Mouse (Mus musculus) hindlimb bud, embryonic 11.5 days (tissue): ENCODE measurements around the gene Fam102b.

Experiments used
- DNase-seq: peaks from one replicate; pipeline ENCODE4 v3.0.0-alpha.2; 2012; ENCODE audit warnings: low read depth, low spot score; ENCODE audit errors: extremely low spot score

Gene Fam102b

DNA sequence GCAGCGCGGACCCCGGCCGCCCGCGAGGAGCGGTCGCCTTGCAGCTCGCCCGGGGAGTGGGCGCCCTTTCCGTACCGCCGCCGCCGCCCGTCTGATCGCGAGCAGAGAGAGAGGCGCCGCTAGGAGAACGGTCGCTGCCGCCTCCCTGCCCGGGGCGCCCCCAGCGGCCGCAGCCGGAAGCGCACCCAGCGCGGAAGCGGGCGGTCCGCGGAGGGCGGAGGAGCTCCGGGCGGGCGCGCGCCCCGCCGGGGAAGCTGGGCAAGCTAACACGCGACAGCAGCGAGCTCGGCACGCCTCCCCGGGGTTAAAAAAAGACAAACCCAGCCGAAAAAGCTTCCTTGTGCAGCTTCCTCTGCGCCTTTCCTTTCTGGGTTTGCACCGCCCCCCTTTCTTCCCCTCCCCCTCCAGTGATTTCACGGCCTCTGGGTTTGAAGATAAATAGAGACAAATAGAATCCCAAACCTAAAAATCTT is at the start of gene Fam102b:
Fam102b (minus strand) TSS at position 93 of the 473 bp plus-strand sequence.
- no peak for DNase-seq

DNA sequence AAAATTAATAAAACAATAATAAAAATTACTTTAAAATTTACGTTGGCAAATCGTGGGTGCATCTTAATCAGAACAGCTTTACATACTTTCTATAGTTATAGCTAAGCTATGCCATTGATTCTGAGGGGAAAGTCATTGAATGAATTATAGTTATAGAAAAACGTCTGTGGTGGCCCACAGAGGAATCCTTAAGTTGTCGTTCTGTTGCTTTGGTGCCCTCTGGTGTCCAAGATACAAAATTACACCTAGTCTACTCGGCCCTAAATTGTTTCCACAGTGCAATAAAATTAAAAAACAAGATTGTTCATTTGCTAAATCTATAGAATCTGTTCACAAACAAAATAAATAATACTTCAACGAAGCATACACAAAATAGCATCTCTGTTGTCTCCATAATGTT is 35.6 kb upstream of the Fam102b start:
- DNase-seq: peak; percentile 46

DNA sequence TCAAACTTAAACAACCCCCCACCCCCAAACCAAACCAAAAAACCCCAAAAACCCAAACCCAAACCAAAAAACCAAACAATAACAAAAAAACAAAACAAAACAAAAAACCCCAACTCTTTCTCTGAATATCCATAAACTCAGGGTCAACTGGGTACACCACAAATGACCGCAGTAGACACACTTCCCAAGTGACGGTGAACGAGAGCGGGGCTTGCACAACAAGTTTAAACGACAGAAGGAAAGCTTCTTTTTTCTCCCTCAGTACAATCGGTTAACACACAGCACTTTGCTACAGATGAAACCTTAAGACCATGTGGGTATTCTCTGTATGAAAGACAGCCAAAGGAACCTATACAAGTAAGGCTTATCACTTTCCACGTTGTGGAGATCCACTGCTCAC is 35.0 kb upstream of the Fam102b start:
- DNase-seq: no peak

DNA sequence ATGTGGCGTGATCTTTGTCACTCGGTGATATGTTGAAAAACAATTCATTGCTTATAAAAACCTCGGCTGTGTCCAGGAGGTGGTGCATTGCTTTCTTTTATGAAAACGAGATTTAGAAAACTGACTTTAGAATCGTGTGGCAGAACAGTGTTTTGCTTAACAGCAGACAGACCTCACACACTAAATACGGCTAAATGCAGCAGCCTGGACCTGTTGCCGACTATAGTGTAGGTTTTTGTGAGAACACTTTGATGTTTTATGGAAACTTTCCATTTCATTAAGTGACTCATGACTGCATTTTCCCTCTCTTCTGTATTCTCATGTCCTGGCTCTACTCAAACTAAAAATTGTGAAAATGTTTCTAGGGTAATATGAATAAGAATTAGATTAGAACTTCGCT is 32.5 kb upstream of the Fam102b start:
- no peak for DNase-seq

DNA sequence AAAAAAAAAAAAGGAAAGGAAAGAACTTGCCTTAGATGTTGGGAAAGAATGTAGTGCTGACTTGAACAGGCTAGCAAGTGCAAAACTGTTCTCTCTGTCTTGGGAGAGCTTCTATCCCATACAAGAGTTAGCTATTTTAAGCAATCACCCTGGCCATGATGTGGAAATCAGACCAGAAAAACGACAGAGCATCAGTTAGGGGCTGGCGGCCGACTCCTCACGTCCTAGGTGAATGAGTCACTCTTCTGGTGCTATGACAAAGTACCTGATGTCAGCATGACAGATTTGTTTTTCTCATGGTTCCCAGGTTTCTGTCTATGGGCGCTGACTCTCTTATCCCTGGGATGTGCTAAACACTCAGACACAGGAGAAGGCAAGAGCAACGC is 24.5 kb upstream of the Fam102b start:
- no peak for DNase-seq

- DNase-seq: no peak
These were observed 23.9 kb upstream of the Fam102b start for GRCm38 (mm10) chr3:109051056-109051945.

GRCm38 (mm10) chr3:109047707-109048283 is 20.4 kb upstream of the Fam102b start:
- no peak for DNase-seq

DNA sequence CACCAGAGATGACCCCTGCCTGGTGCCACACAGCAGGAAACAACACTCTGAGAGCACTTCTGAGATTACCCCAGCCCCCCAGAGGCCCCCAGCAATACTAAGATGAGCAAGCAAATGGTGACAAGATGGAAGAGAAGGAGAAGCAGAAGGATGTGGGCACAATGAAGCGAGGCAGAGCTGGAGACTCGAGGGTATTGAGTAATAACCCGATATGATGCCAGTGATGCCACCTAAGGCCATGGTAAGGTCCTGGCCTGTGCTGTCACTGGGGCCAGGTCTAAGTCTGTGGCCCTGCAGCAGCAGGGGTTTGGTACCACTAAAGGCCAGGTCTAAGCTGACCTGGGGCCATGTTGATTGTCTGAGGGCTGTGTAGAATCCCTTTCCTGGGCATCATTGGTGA is 19.0 kb upstream of the Fam102b start:
- DNase-seq: no peak

GRCm38 (mm10) chr3:109043395-109043794 is 16.0 kb upstream of the Fam102b start:
- DNase-seq: no peak

DNA sequence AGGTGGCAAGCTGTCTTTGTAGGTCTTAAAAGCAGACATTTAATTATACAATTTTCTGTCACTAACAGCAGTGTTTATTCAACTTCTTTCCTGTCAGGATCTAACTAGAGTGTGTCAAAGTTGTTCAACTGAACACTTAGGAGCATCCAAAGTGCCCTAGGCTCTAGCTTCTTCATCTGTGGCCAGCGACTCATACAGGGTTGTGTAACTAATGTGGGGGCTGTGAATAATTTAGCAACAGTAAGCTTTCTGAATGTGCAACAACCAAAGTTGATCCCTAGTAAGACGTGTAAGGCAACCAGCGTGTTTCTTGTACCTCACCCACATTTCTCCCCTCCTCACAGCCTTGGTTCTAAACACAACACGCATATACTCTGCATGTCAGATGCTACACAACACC is 13.5 kb upstream of the Fam102b start:
- DNase-seq: no peak

DNA sequence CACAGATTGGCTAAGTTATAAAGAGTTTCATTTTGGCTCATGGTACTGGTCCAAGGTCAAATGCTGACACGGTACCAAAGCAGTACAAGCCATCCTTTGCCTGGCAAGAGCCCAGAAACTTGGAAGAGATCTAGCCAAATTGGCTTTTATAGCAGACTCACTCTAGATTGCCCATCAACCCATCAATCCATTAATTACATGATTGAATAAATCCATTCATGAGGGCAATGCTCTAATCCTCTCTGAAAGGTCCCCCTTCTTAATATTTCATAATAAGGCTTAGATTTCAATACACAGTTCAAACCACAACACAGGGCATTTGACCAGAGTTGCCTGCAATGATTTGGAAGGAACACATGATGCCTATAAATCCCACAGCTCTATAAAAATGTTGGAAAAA is 7.0 kb upstream of the Fam102b start:
- no peak for DNase-seq

DNA sequence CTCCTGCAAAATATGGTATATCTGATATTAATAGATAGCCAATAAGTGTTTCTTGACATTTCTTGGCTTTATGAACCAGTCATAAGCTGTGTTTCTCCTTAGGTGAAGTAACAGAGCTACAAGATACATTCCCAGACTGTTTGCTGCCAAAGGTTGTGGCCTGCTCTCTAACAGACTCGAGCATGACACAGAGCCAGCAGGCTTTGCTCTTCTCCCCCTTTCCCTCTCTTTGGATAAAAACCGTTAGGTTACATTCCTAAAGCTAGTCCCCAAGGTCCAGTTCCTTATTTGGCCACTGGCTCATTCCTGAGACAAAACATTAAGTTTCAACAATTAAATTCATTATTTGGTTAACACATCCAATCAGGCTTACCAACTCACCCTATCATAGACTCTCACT is 4.9 kb upstream of the Fam102b start:
- no peak for DNase-seq

DNA sequence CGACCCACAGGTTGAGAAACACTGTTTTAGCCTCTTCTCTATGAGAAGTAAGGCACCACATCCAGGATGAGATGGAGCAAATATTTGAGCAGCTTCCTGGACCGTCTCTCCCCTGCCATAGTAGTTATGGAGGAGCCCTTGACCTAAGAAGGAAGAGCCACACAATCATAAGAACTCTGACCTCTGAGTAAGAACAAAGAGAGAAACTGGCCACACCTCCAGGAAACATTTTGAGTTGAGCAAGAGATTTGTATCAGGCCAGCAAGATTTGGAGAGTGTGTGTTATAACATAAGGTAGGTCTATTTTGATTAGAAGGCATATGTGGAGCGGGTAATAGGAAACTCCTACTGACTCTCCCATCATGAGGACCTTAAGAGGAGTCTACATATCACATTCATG is 4.2 kb upstream of the Fam102b start:
- DNase-seq: no peak

DNA sequence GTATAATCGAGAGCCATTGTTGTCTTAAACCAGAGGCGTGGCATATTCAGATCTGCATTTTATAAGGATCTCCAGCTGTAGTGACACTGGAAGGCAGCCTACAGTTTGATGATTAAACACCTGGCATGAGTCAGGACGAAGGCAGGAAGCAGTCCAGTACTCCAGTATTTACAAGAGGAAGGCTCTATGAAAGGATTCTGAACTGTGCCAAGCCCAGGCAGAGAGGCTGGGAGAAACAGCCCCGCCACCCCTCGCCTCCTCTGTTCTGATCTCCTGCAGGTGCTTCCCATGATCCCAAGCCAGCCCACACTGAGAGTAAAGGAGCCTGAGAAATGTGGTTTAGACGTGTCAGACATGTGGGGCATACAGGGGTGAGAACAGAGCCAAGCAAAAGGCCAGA is 3.4 kb upstream of the Fam102b start:
- DNase-seq: no peak

GRCm38 (mm10) chr3:109029661-109030060 is 2.3 kb upstream of the Fam102b start:
- DNase-seq: no peak

- no peak for DNase-seq
These were observed 376 bp downstream of the Fam102b start for GRCm38 (mm10) chr3:109026991-109027470.

- no peak for DNase-seq
These were observed 881 bp downstream of the Fam102b start for GRCm38 (mm10) chr3:109026462-109026990.

DNA sequence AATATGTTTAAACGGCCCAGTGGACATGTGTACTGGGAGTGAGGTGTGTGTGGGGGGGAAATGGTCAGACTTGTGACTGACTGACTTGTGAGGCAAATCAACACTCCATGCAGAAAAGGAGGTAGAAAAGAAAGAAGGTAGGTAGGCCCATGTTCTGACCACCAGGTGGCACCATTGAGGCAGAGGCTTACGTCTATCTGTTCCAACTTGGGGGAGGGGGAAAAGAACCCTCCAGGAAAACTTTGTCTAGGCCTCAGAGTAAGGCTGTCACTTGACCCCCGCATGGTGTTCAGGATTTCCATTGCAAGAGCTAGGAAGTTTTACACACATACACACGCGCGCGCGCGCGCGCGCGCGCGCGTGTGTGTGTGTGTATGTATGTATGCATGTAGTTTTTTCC is 1.8 kb downstream of the Fam102b start:
- DNase-seq: peak; percentile 93

- DNase-seq: no peak
These were observed 4.3 kb downstream of the Fam102b start for GRCm38 (mm10) chr3:109023066-109023465.

DNA sequence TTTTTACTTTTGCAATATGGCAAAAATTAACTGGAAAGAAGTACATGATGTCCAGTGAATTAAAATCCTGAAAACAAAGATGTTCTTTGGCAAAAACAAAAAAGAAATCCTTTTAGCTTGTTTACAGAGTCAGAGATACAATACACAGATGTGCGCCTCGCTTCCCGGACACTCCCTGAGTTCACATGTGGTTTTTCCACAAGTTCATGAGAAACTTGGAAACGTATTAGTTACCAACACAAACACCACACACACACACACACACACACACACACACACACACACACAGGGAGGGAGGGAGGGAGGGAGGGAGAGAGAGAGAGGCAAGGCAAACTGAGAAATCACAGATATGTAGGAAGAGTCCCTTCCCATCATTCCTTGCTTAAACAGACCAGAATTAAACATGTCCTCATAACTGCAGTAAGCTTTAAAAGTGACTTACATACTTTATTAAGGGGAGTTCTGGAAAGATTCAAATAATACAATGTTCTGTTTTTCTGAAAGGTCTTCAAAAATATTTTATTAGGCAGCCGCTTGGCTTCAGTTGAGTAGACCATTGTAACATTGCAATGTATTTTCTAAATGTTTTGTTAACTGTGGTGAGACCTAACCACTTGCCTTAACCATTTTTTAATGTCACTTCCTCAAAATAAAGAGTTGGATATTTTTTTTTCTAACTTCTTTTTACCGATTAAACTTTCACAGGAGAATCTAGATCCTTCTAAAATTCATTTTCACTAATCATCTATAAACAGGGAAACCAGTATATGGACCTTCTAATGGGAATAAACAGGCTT is 5.5 kb downstream of the Fam102b start:
- DNase-seq: no peak

DNA sequence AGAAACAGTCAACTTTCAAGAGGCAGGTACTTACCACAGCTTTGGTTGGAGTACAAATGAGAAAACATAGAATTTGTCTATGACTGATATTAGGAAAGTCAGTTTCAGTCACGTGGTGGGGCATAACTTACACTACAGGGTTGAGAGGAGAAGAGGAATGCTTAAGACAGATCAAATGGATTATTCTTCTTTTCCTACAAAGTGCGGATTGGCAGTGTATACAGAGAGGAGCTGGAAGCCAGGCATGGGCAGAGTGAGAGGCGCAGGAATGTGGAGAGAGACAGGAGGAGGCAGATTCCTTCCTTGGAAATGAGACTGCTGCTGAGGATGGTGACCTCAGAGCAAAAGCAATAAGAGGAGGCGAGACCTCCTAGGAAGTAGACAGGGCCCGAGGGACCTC is 9.1 kb downstream of the Fam102b start:
- no peak for DNase-seq
